Mouse (Mus musculus) heart, adult 11 months (tissue): ENCODE data around the gene Gm28053.
A peak's percentile ranks its signal among the peaks of the same experiment; 100 is the strongest.

Experiments
- DNase-seq: peaks from one replicate; pipeline ENCODE4 v3.0.0; 2022

Gm28053 gene

GRCm38 (mm10) chr6:48742422-48743351, 24.3 kb downstream of the Gm28053 start:
- peak; percentile 93 for DNase-seq

- no peak for DNase-seq
Measured at GRCm38 (mm10) chr6:48745490-48745889, 27.1 kb downstream of the Gm28053 start.

- DNase-seq: peak; percentile 98
Measured at GRCm38 (mm10) chr6:48745959-48746889, 27.8 kb downstream of the Gm28053 start, which contains the start of gene Gimap5. Gimap5 (plus strand) TSS chr6:48746197.

- peak; percentile 91 for DNase-seq
Measured at GRCm38 (mm10) chr6:48747091-48747966, 28.9 kb downstream of the Gm28053 start.

GRCm38 (mm10) chr6:48763567-48764270, 45.3 kb downstream of the Gm28053 start:
- no peak for DNase-seq

- DNase-seq: peak; percentile 83
Measured at GRCm38 (mm10) chr6:48764496-48764895, 46.1 kb downstream of the Gm28053 start.

- peak; percentile 92 for DNase-seq
Measured at GRCm38 (mm10) chr6:48768178-48768869, 49.9 kb downstream of the Gm28053 start.

- DNase-seq: no peak
Measured at GRCm38 (mm10) chr6:48768933-48769332, 50.5 kb downstream of the Gm28053 start.

GRCm38 (mm10) chr6:48770696-48771095, 52.3 kb downstream of the Gm28053 start, which contains the start of gene Gimap3:
Gimap3 (minus strand) TSS chr6:48770851.
- DNase-seq: peak; percentile 72

- peak; percentile 97 for DNase-seq
Measured at GRCm38 (mm10) chr6:48772030-48772429, 53.6 kb downstream of the Gm28053 start.

GRCm38 (mm10) chr6:48784406-48784805, 66.0 kb downstream of the Gm28053 start:
- DNase-seq: peak; percentile 81

GRCm38 (mm10) chr6:48785189-48785588, 66.8 kb downstream of the Gm28053 start:
- peak; percentile 89 for DNase-seq

GRCm38 (mm10) chr6:48785601-48786000, 67.2 kb downstream of the Gm28053 start:
- peak; percentile 5 for DNase-seq

- DNase-seq: no peak
Measured at GRCm38 (mm10) chr6:48787867-48788266, 69.5 kb downstream of the Gm28053 start.

- no peak for DNase-seq
Measured at GRCm38 (mm10) chr6:48801897-48802296, 83.5 kb downstream of the Gm28053 start.
